Mouse (Mus musculus) C2C12 (cell line): ENCODE results near the gene Fnbp1.

ENCODE experiments used
- CEBPB ChIP-seq: IDR thresholded peaks from one replicate; pipeline ENCODE4 v1.6.1; 2011; ENCODE audit warnings: low read depth, mild to moderate bottlenecking, control low read depth, moderate library complexity
- CTCF ChIP-seq: IDR thresholded peaks from one replicate; pipeline ENCODE4 v1.5.1; 2011; ENCODE audit not compliant: control insufficient read depth, insufficient read depth, insufficient read length
- MAX ChIP-seq: IDR thresholded peaks from one replicate; pipeline ENCODE4 v1.6.1; 2011; ENCODE audit warnings: mild to moderate bottlenecking, control low read depth
- MYOD1 ChIP-seq: IDR thresholded peaks from one replicate; pipeline ENCODE4 v1.6.1; 2011; ENCODE audit warnings: low read depth; ENCODE audit not compliant: control insufficient read depth, insufficient read length
- MYOG ChIP-seq: IDR thresholded peaks from one replicate; pipeline ENCODE4 v1.6.1; 2011; ENCODE audit not compliant: control insufficient read depth, insufficient read length; ENCODE audit errors: extremely low read depth
- USF1 ChIP-seq: IDR thresholded peaks from one replicate; pipeline ENCODE4 v1.6.1; 2011; ENCODE audit warnings: low read depth, mild to moderate bottlenecking, control low read depth, moderate library complexity

DNA sequence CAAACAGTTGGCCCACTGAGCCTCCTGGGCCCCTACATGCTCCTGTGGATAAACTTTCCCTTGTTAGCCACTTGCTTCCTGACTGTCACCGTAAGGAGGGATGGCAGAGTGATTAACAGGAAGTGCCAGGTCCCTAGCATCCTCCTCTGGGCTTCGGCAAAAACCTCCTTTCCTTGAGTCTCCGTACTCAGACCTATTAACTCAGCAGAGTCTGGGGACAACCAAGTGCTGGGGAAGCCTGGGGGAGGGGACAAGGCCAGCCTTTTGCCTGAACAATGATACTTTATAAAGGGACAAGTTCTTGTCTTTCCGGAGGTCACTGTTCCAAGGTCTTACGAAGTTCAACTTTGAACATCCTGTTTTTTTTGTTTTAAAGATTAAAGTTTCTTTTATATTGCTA, 54.7 kb downstream of the Fnbp1 start:
- TF ChIP-seq CTCF = no peak
- TF ChIP-seq USF1 = no peak
- TF ChIP-seq MYOG = no peak
- no peak for TF ChIP-seq MYOD1
- no peak for TF ChIP-seq CEBPB
- TF ChIP-seq MAX = no peak
